Mouse (Mus musculus) ES-E14 (cell line): ENCODE measurements at regions not wholly inside any gene's neighbourhood (a gene's known extent, or its start where the extent isn't known, plus 50 kb on each side); places are given as distances from the start of the nearest gene placed in this dataset.

ENCODE experiments used
- DNase-seq: peaks from one replicate; pipeline ENCODE4 v3.0.0-alpha.2; 2013; ENCODE audit warnings: low read depth, low spot score
- H3K27ac ChIP-seq: 2 replicates; pipeline ENCODE4 v1.5.1; 2012; ENCODE audit warnings: low read depth, mild to moderate bottlenecking, low read length, moderate library complexity, mixed read lengths; ENCODE audit not compliant: poor library complexity, insufficient read depth, severe bottlenecking
- H3K36me3 ChIP-seq: 2 replicates; pipeline ENCODE4 v1.6.1; 2012; ENCODE audit warnings: mild to moderate bottlenecking, low read length, moderate library complexity, mixed read lengths; ENCODE audit not compliant: control insufficient read depth, poor library complexity, insufficient read depth, severe bottlenecking
- H3K4me1 ChIP-seq, 2 experiments: fragments of 150-350 bp in 1 of 2; sonication (generic) in 1 of 2; 2 replicates each; pipeline ENCODE4 v1.6.1; 2012; ENCODE audit warnings: low read length in 2 of 2, mild to moderate bottlenecking in 1 of 2, mixed read lengths in 1 of 2; ENCODE audit not compliant: control insufficient read depth in 2 of 2, insufficient read depth in 2 of 2, poor library complexity in 1 of 2
- H3K4me3 ChIP-seq, 2 experiments: fragments of 150-350 bp in 1 of 2; sonication (generic) in 1 of 2; 2 replicates each; pipeline ENCODE4 v1.5.1; 2012; ENCODE audit warnings: low read length in 2 of 2, low read depth in 1 of 2, mild to moderate bottlenecking in 1 of 2, mixed read lengths in 1 of 2; ENCODE audit not compliant: insufficient read depth in 1 of 2, poor library complexity in 1 of 2, severe bottlenecking in 1 of 2
- H3K9ac ChIP-seq: 2 replicates; pipeline ENCODE4 v1.6.1; 2012; ENCODE audit warnings: low read depth, mild to moderate bottlenecking, low read length, mixed read lengths; ENCODE audit not compliant: poor library complexity, insufficient read depth, severe bottlenecking
- H3K9me3 ChIP-seq: fragments of 150-350 bp; sonication (generic); 2 replicates; pipeline ENCODE4 v1.6.1; 2012; ENCODE audit warnings: low read depth, mild to moderate bottlenecking, low read length; ENCODE audit not compliant: control insufficient read depth, insufficient read depth
- CHD2 ChIP-seq: IDR thresholded peaks from 2 replicates; pipeline ENCODE4 v1.6.1; 2014; ENCODE audit warnings: mild to moderate bottlenecking, low read depth, low read length, inconsistent platforms
- HCFC1 ChIP-seq: IDR thresholded peaks from 2 replicates; pipeline ENCODE4 v1.6.1; 2012; ENCODE audit warnings: low read length, inconsistent platforms, borderline replicate concordance; ENCODE audit not compliant: insufficient read depth
- MAFK ChIP-seq: IDR thresholded peaks from 2 replicates; pipeline ENCODE4 v1.6.1; 2014; ENCODE audit warnings: mild to moderate bottlenecking, low read depth, low read length, inconsistent platforms; ENCODE audit not compliant: insufficient read depth
- ZC3H11A ChIP-seq: IDR thresholded peaks from 2 replicates; pipeline ENCODE4 v1.6.1; 2012; ENCODE audit warnings: low read depth, mild to moderate bottlenecking, inconsistent platforms, low read length, borderline replicate concordance
- ZNF384 ChIP-seq: IDR thresholded peaks from 2 replicates; pipeline ENCODE4 v1.6.1; 2012; ENCODE audit warnings: low read depth, low read length, inconsistent platforms
- in situ Hi-C, 2 experiments: fragments of 600-800 bp; cut with MboI; formaldehyde crosslinking; loops; one replicate each; pipeline ENCODE4 v1.15.1; 2025; ENCODE audit warnings: low sequenced_read_pairs in 2 of 2, inconsistent platforms in 1 of 2; ENCODE audit not compliant: unreplicated experiment in 2 of 2

DNA sequence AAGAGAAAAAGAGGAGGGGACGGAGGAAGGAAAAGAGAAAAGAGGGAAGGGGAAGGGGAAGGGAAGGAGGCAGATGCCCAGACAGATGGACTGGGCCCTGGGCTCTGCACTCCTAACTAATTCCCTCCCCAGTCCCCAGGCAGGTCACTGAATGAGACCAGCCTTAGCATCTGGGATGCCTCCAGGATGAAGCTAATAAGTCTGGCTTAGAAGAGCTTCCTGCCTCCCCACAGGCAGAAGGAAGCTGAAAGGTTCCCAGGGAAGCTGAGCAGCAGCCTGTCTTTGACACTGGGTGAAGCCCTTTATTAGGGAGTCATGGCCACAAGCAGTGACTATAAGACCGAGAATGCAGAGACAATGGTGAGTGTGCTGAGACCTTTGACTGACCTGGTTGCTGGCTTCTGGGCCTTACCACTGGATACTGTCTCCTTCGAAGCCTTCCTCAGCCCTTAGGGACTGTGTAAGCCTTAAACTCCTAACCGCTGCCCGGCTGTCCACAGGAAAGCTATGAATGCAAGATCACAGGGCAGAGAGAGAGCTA lies 76.7 kb upstream of the Bod1 start:
- Histone ChIP-seq H3K4me1 (peaks cover 5 to 20% of the 10 kb centered on the region in 2 experiments; a peak in 3 of 4 replicates), H3K9me3 (no peaks in the 10 kb centered on the region)
- in situ Hi-C loops: no loop called here

DNA sequence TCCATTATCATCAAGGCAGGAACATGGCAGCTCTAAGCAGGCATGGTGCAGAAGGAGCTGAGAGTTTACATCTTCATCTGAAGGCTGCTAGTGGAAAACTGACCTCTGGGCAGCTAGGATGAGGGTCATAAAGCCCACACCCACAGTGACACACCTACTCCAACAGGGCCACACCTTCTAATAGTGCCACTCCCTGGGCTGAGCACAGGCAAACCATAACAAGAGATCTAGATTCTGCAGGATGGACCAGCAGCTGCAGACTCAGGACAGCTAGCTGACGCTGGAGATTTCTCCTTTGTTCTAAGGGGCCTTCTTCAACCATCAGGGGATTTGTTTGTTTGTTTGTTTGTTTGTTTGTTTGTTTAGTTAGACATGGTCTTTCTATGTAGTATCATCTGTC lies 79.6 kb upstream of the Bod1 start:
- H3K36me3 ChIP-seq: no peaks in the 10 kb centered on the region
- H3K9me3 ChIP-seq: no peaks in the 10 kb centered on the region
- H3K4me3 ChIP-seq: no peak overlapping the region
- DNase-seq: no peak
- H3K9ac ChIP-seq: no peak overlapping the region
- peaks cover 5 to 6% of the 10 kb centered on the region in 2 experiments; a peak in 3 of 4 replicates for H3K4me1 ChIP-seq
- H3K27ac ChIP-seq: no peak overlapping the region; the same call in 1 of the 2 replicates
- no peak for TF ChIP-seq CHD2
- no peak for TF ChIP-seq ZNF384
- TF ChIP-seq ZC3H11A: no peak
- in situ Hi-C loops: no loop called here

More for the DNA sequence above, 76.7 kb upstream of the Bod1 start:
- Histone ChIP-seq H3K4me3 (no peak overlapping the region), H3K27ac (no peak overlapping the region), H3K9ac (no peak overlapping the region), H3K36me3 (no peaks in the 10 kb centered on the region)
- DNase-seq: no peak
- TF ChIP-seq ZC3H11A: no peak
- no peak for TF ChIP-seq ZNF384
- TF ChIP-seq CHD2: no peak
- no peak for TF ChIP-seq HCFC1
- no peak for TF ChIP-seq MAFK

DNA sequence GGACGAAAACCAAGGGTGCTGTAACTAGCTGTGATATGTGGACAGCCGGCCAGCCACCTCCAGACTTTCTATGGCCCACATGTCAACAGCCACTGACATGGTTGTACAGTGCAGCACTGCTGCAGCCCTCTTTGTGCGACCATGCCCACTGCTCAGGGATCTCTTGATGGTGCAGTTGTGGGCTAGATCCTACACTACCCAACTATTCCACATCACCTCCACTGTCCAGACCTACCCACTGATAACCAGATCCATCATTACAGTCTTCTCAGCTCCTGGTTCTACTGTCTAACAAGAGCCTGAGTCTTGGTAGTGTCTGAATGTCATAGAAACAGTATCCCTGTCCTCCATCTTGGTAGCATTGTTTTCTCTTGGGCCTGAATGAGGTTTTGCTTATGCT lies 81.5 kb upstream of the Bod1 start:
- Histone ChIP-seq H3K4me1 (peaks cover 0 to 5% of the 10 kb centered on the region in 2 experiments; a peak in 3 of 4 replicates), H3K4me3 (no peak overlapping the region), H3K36me3 (no peaks in the 10 kb centered on the region), H3K27ac (no peak overlapping the region), H3K9ac (no peak overlapping the region), H3K9me3 (no peaks in the 10 kb centered on the region)
- no peak for DNase-seq
- TF ChIP-seq CHD2 (no peak), HCFC1 (no peak), MAFK (no peak), ZNF384 (no peak), ZC3H11A (no peak)
- in situ Hi-C loops: no loop called here

DNA sequence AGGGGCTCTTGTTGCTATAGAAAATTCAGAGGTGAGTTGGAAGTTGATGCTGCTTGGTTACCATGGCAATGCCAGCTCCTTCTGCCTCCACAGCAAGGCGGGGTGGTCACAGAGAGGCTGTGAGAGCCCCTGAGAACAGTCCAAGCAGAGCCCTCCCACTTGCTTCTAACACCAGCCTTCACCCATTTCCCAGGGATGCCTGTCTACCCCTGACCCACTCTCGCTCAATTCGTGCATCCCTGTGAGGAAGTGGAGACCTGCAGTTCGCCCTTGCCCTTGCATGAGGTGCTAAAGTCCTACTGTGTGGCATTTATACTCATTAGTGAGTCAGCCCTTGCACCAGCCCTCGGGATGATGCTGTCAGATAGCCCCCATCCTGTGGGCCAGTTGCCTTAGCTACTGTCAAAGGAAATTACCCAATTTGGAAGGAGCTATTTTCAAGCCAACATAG lies 82.1 kb upstream of the Bod1 start:
- no peaks in the 10 kb centered on the region for H3K36me3 ChIP-seq
- in situ Hi-C loops: no loop called here
- no peak for DNase-seq

More for the DNA sequence above, 82.1 kb upstream of the Bod1 start:
- Histone ChIP-seq H3K9ac (no peak overlapping the region), H3K4me1 (peaks cover 0 to 5% of the 10 kb centered on the region in 2 experiments; a peak in 3 of 4 replicates), H3K4me3 (no peak overlapping the region), H3K9me3 (no peaks in the 10 kb centered on the region), H3K27ac (no peak overlapping the region)
- TF ChIP-seq ZNF384 (no peak), MAFK (no peak), ZC3H11A (no peak), CHD2 (no peak), HCFC1 (no peak)
